Mouse (Mus musculus): ENCODE results near the gene Olfr541.
"Not testable (repeated sequence)": the region's sequence is repeated elsewhere in the genome, so short reads cannot be mapped to it uniquely, and the experiment has no call there.

Olfr541 gene

DNA sequence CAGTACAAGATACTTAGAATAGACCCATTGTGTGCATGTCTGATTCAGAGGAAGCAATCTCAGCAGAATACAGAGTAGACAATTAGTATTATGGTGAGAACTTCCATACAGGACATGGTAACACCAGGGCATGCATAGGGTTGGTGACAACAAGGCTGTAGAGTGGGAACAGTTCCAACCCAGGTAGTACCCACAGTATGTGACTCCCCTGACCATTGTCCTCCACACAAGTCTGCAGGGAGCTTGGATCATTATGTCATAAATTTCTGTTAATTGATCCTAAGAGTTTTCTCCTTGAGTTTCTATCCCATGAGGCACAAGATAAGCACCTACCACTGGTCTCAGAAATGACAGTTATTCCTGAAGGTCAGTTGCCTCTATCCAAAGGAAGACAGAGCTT lies at the start of gene Olfr541:
TSS of gene Olfr541 (plus strand) at position 301 of the 400 bp plus-strand sequence.
- DNase-seq (ENCODE audit: low spot score), result no peak

DNA sequence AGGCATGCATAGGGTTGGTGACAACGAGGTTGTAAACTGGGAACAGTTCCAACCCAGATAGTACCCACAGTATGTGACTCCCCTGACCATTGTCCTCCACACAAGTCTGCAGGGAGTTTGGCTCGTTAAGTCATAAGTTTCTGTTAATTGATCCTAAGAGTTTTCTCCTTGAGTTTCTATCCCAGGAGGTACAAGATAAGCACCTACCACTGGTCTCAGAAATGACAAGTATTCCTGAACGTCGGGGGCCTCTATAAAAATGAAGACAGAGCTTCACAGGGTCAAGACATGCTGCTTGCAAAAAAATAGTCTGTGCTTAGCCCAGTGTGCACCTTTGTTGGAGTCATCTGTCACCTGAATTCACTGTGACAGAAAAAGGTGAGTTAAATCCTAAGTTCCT lies 37.4 kb upstream of the Olfr541 start, which contains the start of gene Olfr539:
TSS of gene Olfr539 (plus strand) at position 301 of the 400 bp plus-strand sequence.
- DNase-seq (ENCODE audit: low spot score), result no peak

DNA sequence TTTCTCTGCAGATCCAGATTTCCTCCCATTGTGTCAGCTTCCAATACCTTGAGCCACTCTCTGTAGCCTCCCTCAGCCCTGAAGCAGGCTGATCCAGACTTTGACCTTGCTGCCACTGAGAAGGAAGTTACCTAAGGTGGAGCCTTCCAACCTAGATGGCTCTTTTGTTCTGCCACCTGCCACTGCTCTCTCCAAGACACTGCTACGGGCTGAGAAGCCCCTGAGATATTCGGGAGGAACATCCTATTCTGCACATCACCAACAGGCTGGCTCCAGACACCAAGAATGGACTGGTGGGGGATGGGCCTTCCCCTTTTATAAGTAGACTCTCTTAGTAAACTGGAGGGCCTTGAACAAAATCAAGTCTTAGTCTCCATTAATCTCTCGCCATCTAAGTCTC lies 26.4 kb upstream of the Olfr541 start:
- not testable (repeated sequence) for DNase-seq (ENCODE audit: low spot score)

DNA sequence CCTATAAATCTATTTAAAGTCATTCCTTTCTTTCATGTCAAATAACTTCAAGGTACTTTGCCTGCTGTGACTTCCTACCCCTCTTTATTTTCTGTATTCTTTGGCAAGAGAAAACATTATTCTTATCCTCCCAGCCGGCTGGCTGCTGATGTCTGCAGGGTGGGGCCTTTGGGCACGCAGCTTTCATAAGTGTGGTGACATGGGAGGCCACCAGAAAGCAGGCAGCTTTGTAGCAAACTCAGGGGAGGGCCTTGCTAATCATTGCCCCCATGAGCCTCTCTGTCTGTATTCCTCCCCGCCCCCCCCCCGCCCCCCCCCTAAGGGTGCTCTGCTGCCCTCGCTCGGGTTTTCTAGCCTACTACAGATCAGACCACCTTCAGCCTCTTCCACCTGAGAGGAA lies 21.2 kb upstream of the Olfr541 start:
- no peak for DNase-seq (ENCODE audit: low spot score)

DNA sequence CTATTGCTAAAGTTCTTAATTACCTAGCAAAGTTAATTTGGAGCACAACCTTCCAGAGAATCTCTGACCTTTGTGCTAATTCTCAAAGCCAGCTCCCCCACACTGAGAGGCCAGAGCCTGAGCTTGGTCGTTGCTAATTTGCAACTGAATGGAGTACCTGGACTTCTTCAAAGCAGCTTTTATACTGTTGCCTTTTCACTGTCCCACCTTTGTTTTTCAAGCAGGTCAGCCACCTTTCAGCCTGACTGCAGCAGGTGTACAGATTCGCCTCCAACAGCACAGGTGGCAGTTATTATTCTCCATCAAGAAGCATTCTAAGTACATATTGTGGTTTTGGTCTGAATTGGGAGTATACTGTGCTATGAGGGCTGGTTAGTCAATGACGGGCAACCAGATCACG lies 17.5 kb upstream of the Olfr541 start:
- DNase-seq (ENCODE audit: low spot score), result not testable (repeated sequence)

DNA sequence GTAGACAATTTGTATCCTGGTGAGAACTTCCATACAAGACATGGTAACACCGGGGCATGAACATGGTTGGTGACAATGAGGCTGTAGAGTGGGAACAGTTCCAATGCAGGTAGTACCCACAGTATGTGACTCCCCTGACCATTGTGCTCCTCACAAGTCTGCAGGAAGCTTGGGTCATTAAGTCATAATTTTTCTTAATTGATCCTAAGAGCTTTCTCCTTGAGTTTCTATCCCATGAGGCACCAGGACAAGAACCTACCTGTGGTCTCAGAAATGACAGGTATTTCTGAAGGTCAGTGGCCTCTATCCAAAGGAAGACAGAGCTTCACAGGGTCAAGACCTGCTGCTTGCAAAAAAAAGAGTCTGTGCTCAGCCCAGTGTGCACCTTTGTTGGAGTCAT lies 15.4 kb upstream of the Olfr541 start, which contains the start of gene Olfr45:
TSS of gene Olfr45 (plus strand) at position 301 of the 400 bp plus-strand sequence.
- no peak for DNase-seq (ENCODE audit: low spot score)

DNA sequence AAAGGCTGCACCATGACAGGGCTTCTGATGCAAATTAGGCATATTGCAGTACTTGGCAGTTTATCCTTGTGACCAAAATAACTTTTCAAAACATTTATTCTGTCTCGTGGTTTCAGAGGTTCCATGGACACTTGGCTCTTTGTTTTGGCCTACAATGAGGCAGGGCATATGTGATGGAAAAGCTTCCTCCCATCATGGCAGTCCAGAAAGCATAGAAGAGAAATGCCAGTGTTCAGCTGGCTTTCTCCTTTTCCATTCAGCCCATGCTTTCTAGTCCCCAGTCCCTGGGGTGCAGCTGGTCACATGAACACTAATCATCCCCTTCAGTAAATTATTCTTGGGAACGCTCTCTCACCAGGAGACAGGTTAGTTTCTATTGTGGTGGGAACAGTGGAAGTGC lies 9.3 kb downstream of the Olfr541 start:
- DNase-seq (ENCODE audit: low spot score), result no peak

DNA sequence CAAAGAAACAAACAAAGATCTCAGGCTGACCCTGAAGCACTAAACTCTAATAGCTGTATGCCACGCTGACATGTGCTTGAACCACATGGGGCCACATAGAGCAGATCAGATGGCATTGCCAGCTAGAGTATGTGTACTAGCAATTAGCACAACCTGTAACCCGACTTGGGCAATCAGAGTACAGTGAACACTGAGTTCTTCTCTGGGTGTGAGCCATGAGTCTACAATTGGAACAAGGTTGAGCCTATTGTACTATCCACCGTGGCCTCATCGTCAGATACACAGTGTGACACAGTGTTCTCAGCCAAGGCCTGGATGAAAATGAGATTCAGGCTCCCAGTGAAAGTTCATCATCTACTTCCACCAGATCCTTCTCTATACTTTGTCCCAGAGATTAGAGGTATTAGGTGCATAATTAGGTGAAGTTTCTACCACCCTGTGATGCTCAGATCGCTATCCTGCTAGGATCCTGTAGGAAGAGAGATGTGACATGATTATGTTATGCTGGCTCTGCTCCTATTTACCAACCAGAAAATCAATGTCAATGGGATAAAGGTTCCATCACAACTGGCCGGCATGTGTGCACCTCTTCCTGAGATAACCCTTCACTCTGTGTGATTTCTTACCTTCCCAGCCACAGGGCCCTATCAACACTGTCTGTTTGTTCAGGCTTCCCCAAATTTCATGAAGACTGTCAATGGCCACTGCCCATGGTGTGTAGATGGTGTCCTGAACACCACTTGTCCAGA lies 10.6 kb downstream of the Olfr541 start:
- no peak for DNase-seq (ENCODE audit: low spot score)

DNA sequence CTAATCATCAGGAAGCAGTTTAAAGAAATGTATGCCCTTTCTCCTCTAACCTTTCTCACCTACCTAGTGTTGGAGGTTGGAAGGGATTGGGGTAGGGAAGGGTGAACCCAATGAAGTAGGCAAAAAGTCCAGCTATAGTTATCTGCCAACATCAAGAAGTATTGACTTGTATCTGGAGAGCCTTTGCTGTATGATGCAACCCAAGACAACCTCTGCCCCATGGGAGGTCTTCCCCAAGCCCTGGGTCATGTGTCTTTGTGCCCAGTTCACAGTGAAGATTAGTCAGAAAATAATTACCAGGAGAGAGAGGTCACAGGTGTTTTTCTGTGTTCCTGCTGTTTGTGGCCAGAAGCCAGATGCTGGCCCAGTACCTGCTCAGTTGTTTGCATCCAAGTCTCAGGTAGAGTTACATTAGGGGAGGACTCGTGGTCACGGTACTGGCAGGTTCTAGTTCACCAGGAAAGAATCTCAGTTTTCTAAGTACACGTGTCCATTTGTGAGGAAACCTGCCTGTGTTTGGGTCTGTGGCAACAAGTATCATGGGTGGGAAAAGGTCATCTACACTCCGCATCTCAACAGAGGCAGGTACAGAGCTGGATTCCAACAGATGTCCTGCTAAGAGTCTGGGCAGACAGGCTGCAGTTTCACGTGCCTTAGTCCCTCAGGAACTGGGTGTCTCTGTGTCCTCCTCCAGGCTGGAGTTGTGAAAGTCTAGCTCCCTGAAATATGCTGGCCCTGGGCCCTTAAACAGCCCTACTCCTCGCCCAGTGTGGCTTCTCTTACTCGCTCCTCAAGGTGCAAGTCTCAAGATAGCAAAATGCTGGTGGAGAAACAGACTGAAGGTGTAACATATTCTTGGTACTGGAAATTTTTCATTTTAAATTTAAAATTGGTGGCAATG lies 20.3 kb downstream of the Olfr541 start:
- DNase-seq (ENCODE audit: low spot score), result no peak

DNA sequence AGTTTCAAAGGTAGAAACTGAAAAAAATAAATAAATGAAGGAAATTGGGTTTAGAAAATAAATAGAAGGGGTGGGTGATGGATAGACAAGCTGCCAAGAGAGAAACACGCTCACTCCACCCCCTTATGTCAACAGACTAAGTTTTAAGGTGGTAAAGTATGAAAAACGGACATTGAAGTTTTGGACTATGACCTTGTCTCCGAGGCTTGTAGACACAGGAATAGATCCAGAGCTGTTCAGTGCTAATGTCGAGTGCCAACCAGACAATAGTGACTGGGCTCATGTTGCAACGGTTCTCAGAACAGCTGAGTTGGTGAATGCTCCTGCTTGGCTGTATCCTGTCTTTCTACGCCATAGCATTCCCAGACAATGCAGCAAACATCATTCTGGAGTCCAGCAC lies 24.0 kb downstream of the Olfr541 start:
- DNase-seq (ENCODE audit: low spot score), result no peak

DNA sequence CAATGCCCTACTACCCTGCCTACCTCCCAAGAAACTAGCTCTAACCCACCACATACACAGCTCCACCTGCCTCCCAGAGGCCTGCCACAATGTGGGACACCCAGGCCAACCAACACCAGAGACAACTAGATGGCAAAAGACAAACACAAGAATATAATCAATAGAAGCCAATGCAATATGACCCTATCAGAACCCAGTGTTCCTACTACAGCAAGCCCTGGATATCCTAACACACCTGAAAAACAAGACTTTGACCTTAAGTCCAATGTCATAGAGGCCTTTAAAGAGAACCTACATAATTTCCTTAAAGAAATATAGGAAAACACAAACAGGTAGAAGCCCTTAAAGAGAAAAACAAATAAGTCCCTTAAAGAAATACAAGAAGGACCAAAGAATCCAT lies 28.5 kb downstream of the Olfr541 start:
- DNase-seq (ENCODE audit: low spot score), result no peak

DNA sequence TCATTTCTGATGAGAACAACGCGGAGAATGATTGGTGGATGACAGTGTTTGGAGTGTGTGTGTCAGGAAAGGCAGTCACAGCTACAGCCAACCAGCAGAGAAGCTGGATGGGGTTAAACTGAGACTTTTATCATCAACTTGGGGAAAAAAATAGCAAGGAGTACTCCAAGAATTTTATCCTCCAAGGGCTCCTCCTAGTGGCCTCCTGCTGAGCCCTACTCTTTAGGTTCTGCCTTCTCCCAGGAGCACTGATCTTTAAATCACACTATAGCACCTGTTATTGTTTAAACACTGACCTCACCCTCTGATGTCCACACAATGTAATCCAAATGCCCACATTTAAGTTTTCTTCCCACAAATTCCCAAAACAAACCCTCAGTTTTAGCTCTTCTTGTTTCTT lies 36.1 kb downstream of the Olfr541 start:
- DNase-seq (ENCODE audit: low spot score), result no peak

DNA sequence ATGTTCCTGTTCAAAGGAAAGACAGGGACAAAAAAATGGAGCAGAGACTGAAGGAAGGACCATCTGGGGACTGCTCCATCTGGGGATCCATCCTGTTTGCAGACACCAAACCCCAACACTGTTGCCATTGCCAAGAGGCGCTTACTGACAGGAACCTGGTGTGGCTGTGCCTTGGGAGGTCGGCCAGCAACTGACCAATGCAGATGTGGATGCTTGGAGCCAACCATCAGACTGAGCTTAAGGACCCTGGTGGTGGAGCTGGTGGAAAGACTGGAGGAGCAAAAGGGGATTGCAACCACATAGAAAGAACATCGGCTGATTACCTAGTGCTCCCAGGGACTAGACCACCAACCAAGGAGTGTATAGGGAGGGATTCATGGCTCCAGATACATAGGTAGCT lies 50.3 kb downstream of the Olfr541 start:
- DNase-seq (ENCODE audit: low spot score), result no peak

DNA sequence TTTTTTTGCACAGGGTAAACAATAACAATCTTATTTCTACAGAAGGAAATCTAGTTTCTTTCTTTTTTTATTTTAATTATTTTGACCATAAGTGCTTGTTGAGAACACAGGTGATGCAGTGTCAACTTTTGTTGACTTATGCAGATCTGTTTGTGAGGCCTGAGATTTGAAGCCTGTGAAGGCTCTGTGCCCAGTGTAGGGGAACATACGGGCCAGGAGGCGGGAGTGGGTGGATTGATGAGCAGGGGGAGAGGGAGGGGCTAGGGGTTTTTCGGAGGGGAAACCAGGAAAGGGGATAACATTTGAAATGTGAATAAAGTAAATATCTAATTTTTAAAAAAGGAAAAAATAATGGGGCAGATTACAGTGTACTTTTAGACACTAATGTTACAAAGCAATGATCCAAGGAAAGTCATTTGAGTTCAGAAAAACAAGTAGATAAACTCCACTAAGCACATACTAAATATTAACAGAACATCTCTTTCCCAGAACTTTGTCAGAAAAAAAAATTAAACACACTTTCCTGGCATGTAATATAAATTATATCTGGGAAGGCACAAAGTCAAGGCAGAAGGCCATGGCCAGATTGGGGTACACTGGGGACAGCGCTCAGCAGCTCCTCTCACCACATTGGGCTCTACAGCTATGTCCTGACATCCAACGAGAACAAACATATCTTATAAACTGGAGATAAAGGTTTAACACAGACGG lies 51.2 kb downstream of the Olfr541 start:
- no peak for DNase-seq (ENCODE audit: low spot score)

DNA sequence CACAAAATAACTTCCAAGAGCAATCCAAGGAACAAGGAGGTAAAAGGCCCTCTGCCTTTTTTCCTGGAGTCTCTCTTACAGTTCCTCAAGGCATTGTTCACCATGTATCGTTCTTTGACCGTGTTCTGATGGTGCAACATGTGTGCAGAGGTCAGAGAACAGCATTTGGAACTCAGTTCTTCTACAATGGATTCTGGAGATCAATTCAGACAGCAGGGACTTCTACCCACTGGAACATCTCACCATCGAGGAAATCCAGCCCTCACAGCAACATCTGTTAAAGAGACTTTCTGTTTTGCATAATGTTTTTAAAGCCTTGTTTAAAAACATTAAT lies 51.7 kb downstream of the Olfr541 start:
- no peak for DNase-seq (ENCODE audit: low spot score)

DNA sequence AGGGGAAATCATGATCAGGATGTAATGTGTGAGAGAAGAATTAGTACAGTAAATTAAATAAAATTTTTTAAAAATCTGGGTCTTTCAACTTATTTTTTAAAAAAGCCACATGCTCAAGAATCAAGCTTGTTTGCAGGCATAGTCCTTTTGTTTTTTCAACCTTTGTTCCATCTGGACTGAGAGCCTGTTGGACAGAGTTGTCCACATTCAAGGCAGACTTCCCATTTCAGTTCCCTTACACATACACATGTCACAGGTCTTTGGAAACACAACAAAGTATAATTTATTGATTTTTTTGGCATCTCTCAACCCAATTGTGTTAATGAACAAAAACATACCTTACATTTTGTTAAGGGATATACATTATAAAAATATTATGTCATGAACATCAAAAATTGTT lies 57.5 kb downstream of the Olfr541 start:
- no peak for DNase-seq (ENCODE audit: low spot score)

Measured in ovary, postnatal 14 days (tissue).